Mouse (Mus musculus) naive thymus-derived CD4-positive, alpha-beta T cell, adult 5 months (primary cell): ENCODE measurements around the gene Pdia4. TPM values are rescaled to one million over a fixed set of nuclear protein-coding genes. Genes with fewer than 3 reads are reported as not detected.

Source experiments
- polyA plus RNA-seq: library from polyadenylated mRNA; unstranded; fragments of 100-300 nt; shearing (Covaris generic); gene quantifications from one replicate; pipeline ENCODE4 v1.2.1, GENCODE M21; 2017

Pdia4 gene
- 65.1 TPM for polyA plus RNA-seq

DNA sequence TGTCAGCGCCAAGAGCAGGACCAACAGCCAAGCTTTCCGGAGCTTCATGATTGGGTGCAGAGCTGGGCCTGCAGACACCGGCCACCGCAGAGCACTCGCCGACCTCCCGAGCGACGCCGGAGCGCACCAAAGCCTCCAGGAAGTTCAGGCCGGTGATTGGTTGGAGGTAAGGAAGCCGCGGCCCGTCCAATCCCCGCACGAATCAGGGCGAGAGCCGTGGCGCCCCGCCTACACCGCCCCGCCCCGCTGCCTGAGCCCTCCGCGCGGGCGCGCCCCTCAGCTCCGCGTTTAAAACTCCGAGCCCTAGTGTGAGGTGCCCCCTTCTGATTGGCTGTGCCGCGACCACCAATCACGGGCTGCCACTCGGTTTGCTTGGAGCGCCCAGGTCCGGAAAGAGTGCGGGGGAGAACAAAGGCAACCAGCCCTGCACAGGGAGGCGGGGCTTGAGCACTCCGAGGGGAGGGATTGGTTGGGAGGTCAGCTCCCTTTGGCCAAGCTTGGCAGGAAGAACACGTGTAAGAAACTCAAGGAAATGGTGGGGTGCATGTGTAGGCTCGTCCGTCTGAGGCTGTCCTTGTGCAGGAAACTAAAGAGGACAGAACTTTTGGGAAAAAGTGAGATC is at the start of gene Pdia4:
Gene Pdia4 (minus strand): TSS at position 174 of the 622 bp plus-strand sequence.

DNA sequence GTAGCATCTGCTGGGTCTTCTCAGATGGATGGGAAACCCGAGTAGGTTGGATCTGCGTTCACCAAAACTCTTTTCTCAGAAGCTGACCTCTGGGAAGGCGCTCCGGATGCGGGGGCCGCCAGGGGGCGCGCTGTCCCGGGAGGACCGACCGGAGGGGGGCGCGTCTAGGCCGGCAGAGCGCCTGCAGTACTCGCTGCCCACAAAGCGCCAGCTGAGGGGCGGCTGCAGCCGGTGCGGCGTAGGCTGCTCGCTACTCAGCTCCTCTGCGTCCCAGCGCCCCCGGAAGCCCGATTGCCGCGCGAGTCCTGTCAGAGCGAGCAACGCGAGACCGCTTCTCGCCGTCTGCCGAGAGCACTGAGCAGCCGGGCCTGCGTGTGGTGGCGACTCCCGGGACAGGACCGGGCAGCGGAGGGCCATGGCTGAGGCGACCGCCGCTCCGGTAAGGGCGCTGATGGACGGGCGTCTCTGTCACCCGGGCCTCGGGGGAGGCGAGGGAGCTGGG is 22.3 kb upstream of the Pdia4 start, which contains the start of gene Zfp398:
Gene Zfp398 (plus strand): TSS at position 180 of the 502 bp plus-strand sequence.

DNA sequence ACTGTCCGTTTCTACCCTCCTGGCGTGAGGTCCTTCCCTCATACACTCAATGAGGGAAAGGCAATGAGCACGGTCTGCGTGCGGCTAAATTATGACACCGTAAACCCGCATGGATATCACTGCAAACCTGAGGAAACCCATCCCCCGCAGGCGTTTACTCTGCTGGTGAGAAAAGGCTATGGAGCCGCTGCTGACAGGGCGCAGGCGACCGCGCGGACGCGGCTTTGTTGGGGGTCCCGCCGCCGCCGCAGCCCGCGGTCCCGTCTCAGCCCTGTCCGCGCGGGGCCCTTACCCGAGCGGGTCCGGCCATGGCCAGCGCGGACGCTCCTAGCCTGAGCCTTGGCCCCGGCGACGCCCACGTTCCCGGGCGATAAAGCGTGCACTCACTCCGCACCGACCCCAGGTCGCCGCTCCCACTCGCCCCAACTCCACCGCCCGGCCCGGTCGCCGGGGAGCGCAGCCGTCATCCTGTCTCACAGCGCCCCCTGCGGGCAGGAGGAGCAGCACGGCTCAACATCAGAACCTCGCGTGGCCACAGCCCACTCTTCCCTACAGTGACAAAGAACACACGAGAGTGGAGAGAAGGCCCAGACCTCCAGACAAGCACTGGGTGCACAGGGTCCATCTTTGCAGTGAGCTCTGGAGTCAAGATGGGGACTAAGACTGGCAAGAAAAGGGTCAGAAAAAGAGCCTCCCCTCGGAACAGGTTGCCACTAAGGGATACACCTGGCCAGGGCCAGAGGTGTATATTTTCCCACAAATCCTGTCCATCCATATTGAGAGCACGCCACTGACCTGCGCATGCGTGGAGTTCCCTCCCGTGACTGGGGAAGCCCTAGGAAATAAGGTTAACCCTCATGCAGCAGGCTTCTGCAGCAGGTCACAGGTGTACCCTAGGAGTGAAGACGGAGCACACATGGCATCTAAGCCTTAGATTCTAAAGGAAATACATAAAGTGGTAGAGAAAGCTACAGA is 17.2 kb upstream of the Pdia4 start, which contains the start of gene Zfp786:
Gene Zfp786 (minus strand): TSS at position 764 of the 975 bp plus-strand sequence.

Other genes starting within 250 kb of the Pdia4 start
- 19.9 TPM for gene Ezh2, start 218.1 kb downstream of the Pdia4 start, polyA plus RNA-seq
- not detected for gene Zfp786, start 17.4 kb upstream of the Pdia4 start, polyA plus RNA-seq
- gene Zfp398, start 22.2 kb upstream of the Pdia4 start, polyA plus RNA-seq, result 21.3 TPM
- gene Zfp282, start 63.8 kb upstream of the Pdia4 start, polyA plus RNA-seq, result 6.8 TPM
- 42.2 TPM for gene Zfp212, start 107.0 kb upstream of the Pdia4 start, polyA plus RNA-seq
- 34.4 TPM for gene Zfp956, start 140.0 kb upstream of the Pdia4 start, polyA plus RNA-seq
- 49.9 TPM for gene Zfp777, start 235.5 kb upstream of the Pdia4 start, polyA plus RNA-seq